Mouse (Mus musculus) bone marrow macrophage, adult 2 months (primary cell): Measurements from ENCODE around the gene Kdm6a. TPM values are rescaled to one million over a fixed set of nuclear protein-coding genes. Genes with fewer than 3 reads are reported as not detected.
A peak's percentile ranks its signal among the peaks of the same experiment; 100 is the strongest.

Experiments used
- H3K27ac ChIP-seq: 2 replicates; pipeline ENCODE4 v1.5.1; 2012; ENCODE audit warnings: low read depth, low read length; ENCODE audit not compliant: insufficient read depth
- H3K4me1 ChIP-seq: 2 replicates; pipeline ENCODE4 v1.6.1; 2012; ENCODE audit warnings: low read length; ENCODE audit not compliant: control insufficient read depth, insufficient read depth
- H3K4me3 ChIP-seq: 2 replicates; pipeline ENCODE4 v1.5.1; 2012; ENCODE audit warnings: mild to moderate bottlenecking, low read length, moderate library complexity; ENCODE audit not compliant: insufficient read depth
- CTCF ChIP-seq: IDR thresholded peaks from 2 replicates; pipeline ENCODE4 v1.5.1; 2012; ENCODE audit warnings: low read depth, mild to moderate bottlenecking, low read length, moderate library complexity
- POLR2A ChIP-seq: IDR thresholded peaks from 2 replicates; pipeline ENCODE4 v1.6.1; 2012; ENCODE audit warnings: mild to moderate bottlenecking, low read depth, low read length, borderline replicate concordance
- polyA plus RNA-seq: library from polyadenylated mRNA; stranded (reverse); fragments of >200 nt; gene quantifications from 2 replicates; pipeline ENCODE4 v1.2.4, GENCODE M21; 2012; ENCODE audit not compliant: missing spikeins, insufficient read depth, insufficient read length

The Kdm6a gene
- 39.9 and 40.8 TPM in 2 replicates for polyA plus RNA-seq

DNA sequence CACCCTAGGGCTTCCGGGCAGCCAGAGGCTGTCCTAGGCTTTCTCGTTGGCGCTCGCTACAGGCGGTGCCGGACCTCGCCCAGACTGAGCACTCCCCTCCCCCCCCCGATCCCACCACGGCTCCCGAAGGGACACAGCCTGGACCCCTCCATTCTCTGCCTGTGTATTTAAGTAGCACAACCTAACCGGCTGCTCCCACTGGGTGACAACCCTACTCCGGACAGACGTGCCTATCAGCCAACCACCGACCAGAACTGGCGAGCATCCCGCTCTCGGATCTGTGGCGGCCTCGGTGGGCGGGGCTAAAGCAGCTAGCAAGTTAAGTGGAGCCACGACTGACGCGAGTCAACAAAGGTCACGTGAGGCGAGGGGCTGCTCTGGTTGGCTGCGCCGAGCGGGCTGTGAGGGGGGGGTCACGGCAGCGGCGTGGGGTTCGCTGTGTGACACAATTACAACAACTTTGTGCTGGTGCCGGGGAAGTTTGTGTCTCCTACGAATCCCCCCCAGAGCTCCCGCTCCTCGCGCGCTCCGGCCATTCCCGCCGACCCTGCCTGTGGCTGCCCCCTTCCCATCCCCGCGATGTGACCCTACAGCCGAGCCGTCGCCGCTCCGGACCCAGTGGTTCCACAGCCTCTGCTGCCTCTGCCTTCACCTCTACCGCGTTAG, at the start of gene Kdm6a:
Gene Kdm6a (plus strand): TSS at position 384 of the 666 bp plus-strand sequence.
- Histone ChIP-seq H3K4me1 (no peaks in the 10 kb centered on the region), H3K4me3 (peak within 1 kb of the TSS; percentile 93), H3K27ac (peak within 1 kb of the TSS; percentile 86)
- TF ChIP-seq POLR2A (no peak), CTCF (no peak)

DNA sequence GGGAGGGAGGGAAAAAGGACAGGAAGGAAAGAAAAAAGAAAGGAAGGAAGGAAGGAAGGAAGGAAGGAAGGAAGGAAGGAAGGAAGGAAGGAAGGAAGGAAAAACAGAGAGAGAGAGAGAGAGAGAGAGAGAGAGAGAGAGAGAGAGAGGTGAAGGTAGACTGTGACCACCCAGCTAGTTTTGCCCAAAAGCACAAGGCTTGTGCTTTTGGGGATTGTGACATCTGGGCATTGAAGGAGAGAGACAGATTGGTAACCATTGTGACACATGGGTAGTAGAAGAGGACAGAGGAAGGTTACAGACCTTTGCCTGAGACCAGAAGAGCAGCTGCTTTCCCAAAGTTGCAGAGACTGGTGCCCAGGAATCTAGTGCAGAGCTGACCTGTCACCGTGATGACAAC, 16.8 kb upstream of the Kdm6a start, which contains the start of gene Dusp21:
Gene Dusp21 (plus strand): TSS at position 301 of the 400 bp plus-strand sequence.
- TF ChIP-seq CTCF (no peak), POLR2A (no peak)
- H3K4me3 ChIP-seq: no peak within 1 kb of the TSS
- no peak within 1 kb of the TSS for H3K27ac ChIP-seq
- no peaks in the 10 kb centered on the region for H3K4me1 ChIP-seq

DNA sequence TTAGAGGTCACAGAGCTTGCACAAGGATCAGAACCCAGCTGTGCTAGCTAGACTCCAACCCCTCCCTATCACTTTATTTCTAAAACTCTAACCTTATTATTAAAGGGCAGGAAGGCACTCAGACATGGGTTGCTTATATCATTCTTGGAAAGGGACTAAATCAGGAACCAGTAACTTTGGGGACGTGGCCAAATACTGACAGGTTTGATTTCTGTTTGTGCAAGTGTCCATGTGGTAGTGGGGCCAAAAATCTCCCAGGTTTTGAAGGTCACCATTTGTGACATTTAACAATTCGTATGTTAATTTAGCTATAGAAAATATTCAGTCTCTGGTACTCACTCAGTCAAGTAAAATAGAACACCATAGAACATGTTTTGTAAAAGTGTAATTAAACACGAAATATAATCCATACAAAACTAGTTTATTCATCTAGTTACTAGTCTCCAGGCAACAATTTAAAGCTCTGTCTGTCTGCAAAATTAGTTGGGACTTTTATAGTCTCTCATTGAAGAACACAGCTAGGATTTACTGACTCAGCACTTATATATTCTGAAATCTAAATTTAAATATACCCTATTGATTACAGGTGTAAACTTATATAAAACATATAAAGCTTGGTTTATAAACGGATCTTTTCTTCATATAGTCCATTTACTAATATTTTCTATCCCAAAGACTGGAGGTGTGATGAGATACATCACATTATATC, 1.5 kb upstream of the Kdm6a start:
- no peak for TF ChIP-seq POLR2A
- H3K4me3 ChIP-seq: no peak overlapping the region
- no peak overlapping the region for H3K27ac ChIP-seq
- no peaks in the 10 kb centered on the region for H3K4me1 ChIP-seq

DNA sequence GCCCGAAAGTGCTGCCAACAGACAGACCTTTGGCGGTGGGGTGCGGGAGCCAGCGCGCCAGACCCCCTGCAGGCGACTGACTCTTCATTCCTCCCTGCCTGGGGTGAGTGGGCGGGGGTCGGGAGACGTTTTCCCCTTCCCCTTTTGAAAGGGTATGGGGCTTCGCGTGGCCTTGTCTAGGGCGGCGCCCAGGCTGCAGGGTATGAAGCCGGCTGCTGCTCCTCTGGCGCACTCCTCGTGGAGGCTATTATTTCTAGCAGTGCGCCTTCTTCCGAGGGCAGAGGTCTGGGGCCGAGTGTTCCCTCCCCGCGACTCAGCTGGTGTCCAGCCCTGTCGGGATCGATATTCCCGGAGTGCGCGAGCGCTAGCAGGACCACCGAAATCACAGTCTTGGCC, 581 bp upstream of the Kdm6a start:
- no peak for TF ChIP-seq POLR2A
- no peak for TF ChIP-seq CTCF
- no peaks in the 10 kb centered on the region for H3K4me1 ChIP-seq
- peak overlapping the region; percentile 68 for H3K4me3 ChIP-seq
- peak overlapping the region; percentile 69 for H3K27ac ChIP-seq

DNA sequence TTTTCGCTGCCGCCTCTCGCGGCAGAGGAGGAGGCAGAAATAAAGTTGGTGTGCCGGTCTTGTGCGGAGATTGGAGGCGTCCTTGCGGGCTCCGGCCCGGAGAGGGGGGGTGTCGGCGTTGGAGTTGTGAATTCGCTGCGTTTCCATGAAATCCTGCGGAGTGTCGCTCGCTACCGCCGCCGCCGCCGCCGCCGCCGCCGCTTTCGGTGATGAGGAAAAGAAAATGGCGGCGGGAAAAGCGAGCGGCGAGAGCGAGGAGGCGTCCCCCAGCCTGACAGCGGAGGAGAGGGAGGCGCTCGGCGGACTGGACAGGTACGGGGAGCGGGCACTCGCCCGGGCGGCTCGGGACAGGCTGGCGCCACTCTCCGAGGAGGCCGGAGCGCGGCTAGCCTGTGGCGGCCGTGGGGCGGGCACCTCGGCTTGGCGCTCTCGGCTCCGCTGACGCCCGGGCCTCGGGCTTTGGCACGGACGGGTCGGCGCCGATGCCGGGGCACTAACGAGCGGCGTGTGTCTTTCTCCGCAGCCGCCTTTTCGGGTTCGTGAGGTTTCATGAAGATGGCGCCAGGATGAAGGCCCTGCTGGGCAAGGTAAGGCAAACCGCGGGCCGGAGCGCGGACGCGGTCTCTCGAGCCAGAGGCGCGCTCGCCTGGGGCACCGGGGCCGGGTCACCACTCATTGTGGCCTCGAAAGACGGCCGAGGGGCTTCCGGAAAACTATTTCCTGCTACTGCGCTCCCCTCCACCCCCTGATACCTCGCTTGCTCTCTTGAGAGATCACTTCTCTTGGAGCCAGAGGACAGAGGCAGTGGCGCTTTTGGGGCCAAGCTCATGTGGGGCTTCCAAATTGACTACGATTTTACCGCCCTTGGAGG, 721 bp downstream of the Kdm6a start:
- H3K4me3 ChIP-seq: peak overlapping the region; percentile 93
- no peaks in the 10 kb centered on the region for H3K4me1 ChIP-seq
- peak overlapping the region; percentile 86 for H3K27ac ChIP-seq
- TF ChIP-seq POLR2A (no peak), CTCF (no peak)

DNA sequence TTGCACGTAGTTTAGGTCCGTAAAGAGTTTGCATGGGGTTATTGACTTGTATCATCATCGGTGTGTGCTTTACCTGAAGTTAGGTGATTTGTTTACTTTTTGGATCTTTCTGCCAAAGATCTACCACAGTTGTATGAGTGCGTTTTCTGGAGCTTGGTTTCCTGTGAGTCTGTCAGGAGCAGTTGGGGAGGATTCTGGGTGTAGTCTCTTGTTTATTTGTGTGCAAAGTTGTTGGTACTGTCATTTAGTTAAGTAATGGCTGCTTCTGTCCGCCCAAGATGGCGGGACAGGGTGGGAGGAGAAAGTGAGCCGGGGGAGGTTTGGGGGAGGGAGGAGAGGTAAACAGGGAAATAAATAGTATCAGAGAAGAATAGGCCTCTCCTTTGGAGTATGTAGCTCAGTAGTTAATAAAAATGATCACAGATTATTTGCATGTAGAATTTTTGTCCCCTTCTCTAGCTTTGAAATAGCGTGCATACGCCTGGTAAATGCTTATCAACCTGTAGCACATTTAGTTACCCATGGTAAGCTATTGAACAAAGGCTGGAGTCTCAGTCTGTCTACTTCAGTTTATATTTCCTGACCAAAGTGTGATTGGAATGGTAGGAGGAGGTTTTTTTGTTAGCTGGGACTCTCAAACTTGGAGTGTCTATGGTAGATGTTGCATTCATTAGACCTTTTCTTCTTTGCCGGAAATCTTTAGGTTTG, 1.7 kb downstream of the Kdm6a start:
- Histone ChIP-seq H3K27ac (peak overlapping the region; percentile 86), H3K4me1 (no peaks in the 10 kb centered on the region), H3K4me3 (peak overlapping the region; percentile 93)
- TF ChIP-seq POLR2A (no peak), CTCF (no peak)

DNA sequence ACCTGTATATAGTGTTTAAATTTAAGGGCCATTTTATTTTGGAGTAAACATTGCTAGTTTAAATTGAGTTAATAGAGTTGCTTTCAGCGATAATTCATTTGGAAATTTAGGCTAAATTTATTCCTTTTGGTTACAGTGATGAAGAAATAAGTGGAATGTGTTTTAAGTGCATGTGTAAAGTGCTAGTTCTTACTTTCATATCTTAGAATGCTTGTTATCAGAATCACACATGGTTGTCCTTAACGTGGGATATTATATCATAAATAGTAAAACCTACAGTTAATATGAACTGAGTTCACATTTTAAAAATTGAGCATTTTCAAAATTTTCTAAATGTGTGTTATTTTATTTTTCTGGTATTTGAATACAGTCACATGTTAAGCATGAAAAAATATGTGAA, 2.7 kb downstream of the Kdm6a start:
- H3K4me3 ChIP-seq: no peak overlapping the region
- H3K4me1 ChIP-seq: no peaks in the 10 kb centered on the region
- TF ChIP-seq CTCF (no peak), POLR2A (no peak)
- H3K27ac ChIP-seq: no peak overlapping the region

DNA sequence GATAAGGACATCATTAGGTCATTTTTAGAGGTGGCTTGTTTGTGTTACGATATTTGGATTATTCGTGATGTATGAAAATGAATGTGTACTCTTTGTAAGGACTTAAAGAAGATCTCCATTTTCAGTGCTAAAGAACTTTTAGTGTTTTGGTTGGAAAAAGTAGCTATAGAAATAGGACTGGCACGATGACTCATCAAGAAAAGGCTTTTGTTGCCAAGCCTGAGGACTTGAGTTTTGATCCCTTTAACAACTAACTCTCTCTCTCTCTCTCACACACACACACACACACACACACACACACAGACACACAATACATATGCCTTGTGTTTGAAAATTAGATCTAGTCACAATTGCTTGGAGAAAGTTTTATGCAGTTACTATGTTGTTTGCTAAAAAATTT, 4.6 kb downstream of the Kdm6a start:
- no peak overlapping the region for H3K4me3 ChIP-seq
- TF ChIP-seq CTCF (no peak), POLR2A (no peak)
- H3K27ac ChIP-seq: no peak overlapping the region
- no peaks in the 10 kb centered on the region for H3K4me1 ChIP-seq

DNA sequence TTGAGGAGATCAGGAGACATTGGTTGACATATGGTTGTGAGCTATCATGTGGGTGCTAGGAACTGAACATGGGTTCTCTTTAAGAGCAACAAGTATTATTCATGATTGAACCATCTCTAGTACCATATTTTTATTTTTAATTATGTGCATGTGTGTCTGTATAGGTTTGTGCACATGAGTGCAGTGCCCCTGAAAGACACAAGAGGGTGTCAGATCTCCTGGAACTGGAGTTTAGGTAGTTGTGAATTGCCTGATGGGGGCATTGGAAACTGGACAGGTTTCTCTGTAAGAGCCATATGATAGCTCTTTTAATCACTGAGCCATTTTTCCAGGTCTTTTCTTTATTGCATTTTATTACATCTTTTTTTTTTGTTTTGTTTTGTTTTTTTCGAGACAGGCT, 6.6 kb downstream of the Kdm6a start:
- no peak overlapping the region for H3K27ac ChIP-seq

More for the DNA sequence above, 6.6 kb downstream of the Kdm6a start:
- Histone ChIP-seq H3K4me3 (no peak overlapping the region), H3K4me1 (0 out of 2 replicates have a peak, but pooled peaks cover 2% of the 10 kb centered on the region)
- no peak for TF ChIP-seq POLR2A
- no peak for TF ChIP-seq CTCF
